Mouse (Mus musculus) layer of hippocampus, adult 8-10 months (tissue): ENCODE measurements around the gene Bex1. TPM values are rescaled to one million over a fixed set of nuclear protein-coding genes. Genes with fewer than 3 reads are reported as not detected.

Experiments used
- DNase-seq, 2 experiments: peaks; one replicate each; pipeline ENCODE4 v3.0.0; 2022; ENCODE audit warnings: low spot score in 2 of 2
- microRNA-seq, 2 experiments: library from miRNA; unstranded; fragments of <30 nt; microRNA quantifications; one replicate each; pipeline ENCODE4 v1.2.0; 2022
- total RNA-seq, 4 experiments: library from RNA; stranded (reverse); gene quantifications; 2 replicates each; pipeline ENCODE4 v1.2.4; 2022

The Bex1 gene
- total RNA-seq, 4 experiments from 2014 or later: 73.8 to 81.8 (median 79.0) TPM

- peak; percentile 72 to 83 for DNase-seq
Measured at GRCm38 (mm10) chrX:136172118-136172551, 43.2 kb downstream of the Bex1 start, which contains the start of gene Tceal8. TSS of gene Tceal8 (minus strand) at chrX:136172342.

- DNase-seq: peak; percentile 22 to 34
Measured at GRCm38 (mm10) chrX:136171189-136172117, 43.9 kb downstream of the Bex1 start.

- no peak for DNase-seq
Measured at GRCm38 (mm10) chrX:136170625-136171024, 44.7 kb downstream of the Bex1 start.

Small RNA genes lying within 50 kb of the gene (microRNA-seq; reads per million reads assigned to microRNA genes)
- 0 reads per million in 2 experiments for gene Mir6383

Other genes with a start within 250 kb of the Bex1 start
- gene Arxes2, start 221.7 kb downstream of the Bex1 start, total RNA-seq: 10 to 100 TPM; 59.6 to 66.4 (median 64.4) TPM
- 10 to 100 TPM; 26.7 to 40.5 (median 33.8) TPM for gene Arxes1, start 182.1 kb downstream of the Bex1 start, total RNA-seq
- 100 to 1,000 TPM; 274 to 337 (median 308) TPM for gene Bex2, start 147.3 kb downstream of the Bex1 start, total RNA-seq
- gene Nxf3, start 130.3 kb downstream of the Bex1 start, total RNA-seq: not detected
- 10 to 100 TPM; 16.9 to 22.5 (median 19.1) TPM for gene Bex4, start 76.5 kb downstream of the Bex1 start, total RNA-seq
- 10 to 100 TPM; 30.2 to 41.4 (median 34.4) TPM for gene Tceal8, start 43.2 kb downstream of the Bex1 start, total RNA-seq
- 100 to 1,000 TPM in 2 of 4 experiments, 10 to 100 TPM in 2; 74.5 to 139 (median 105) TPM for gene Tceal5, start 11.6 kb downstream of the Bex1 start, total RNA-seq
- 1 to 10 TPM in 3 of 4 experiments, under 1 TPM in 1; 0.67 to 2.5 (median 2.0) TPM for gene Tceal7, start 734 bp downstream of the Bex1 start, total RNA-seq
- gene Tceal9, start 29.6 kb upstream of the Bex1 start, total RNA-seq: 10 to 100 TPM; 94.0 to 97.6 (median 95.5) TPM
- 100 to 1,000 TPM; 218 to 305 (median 262) TPM for gene Bex3, start 54.7 kb upstream of the Bex1 start, total RNA-seq